Mouse (Mus musculus): Measurements from ENCODE around the gene Olfr1329.
A peak's percentile ranks its signal among the peaks of the same experiment; 100 is the strongest.
"Not testable (repeated sequence)": the region's sequence is repeated elsewhere in the genome, so short reads cannot be mapped to it uniquely, and the experiment has no call there.

Gene Olfr1329

GRCm38 (mm10) chr4:118917365-118917764 lies at the start of gene Olfr1329:
Olfr1329 (minus strand) TSS chr4:118917465.
- not testable (repeated sequence) for DNase-seq (ENCODE audit: low read depth, low spot score)

GRCm38 (mm10) chr4:118961141-118961628 lies 43.9 kb upstream of the Olfr1329 start, which contains the start of gene Lao1:
Lao1 (plus strand) TSS chr4:118961578.
- peak; percentile 51 for DNase-seq (ENCODE audit: low read depth, low spot score)

GRCm38 (mm10) chr4:118958812-118959211 lies 41.5 kb upstream of the Olfr1329 start:
- DNase-seq (ENCODE audit: low read depth, low spot score), result no peak

GRCm38 (mm10) chr4:118938512-118938911 lies 21.2 kb upstream of the Olfr1329 start, which contains the start of gene Olfr1328:
Olfr1328 (minus strand) TSS chr4:118938612.
- DNase-seq (ENCODE audit: low read depth, low spot score), result no peak

GRCm38 (mm10) chr4:118931326-118931725 lies 14.1 kb upstream of the Olfr1329 start:
- DNase-seq (ENCODE audit: low read depth, low spot score), result not testable (repeated sequence)

GRCm38 (mm10) chr4:118901981-118902380 lies 15.3 kb downstream of the Olfr1329 start:
- peak; percentile 19 for DNase-seq (ENCODE audit: low read depth, low spot score)

- DNase-seq (ENCODE audit: low read depth, low spot score), result no peak
Observed at GRCm38 (mm10) chr4:118888297-118888696, 29.0 kb downstream of the Olfr1329 start, which contains the start of gene Olfr1330. Olfr1330 (plus strand) TSS chr4:118888597.

- peak; percentile 1 for DNase-seq (ENCODE audit: low read depth, low spot score)
Observed at GRCm38 (mm10) chr4:118867566-118867965, 49.7 kb downstream of the Olfr1329 start.

Measured in brain, adult 2 months (tissue).